Mouse (Mus musculus): ENCODE data around the gene Col4a3bp.

Col4a3bp gene

GRCm38 (mm10) chr13:96542081-96542889 is at the start of gene Col4a3bp, which contains the start of gene Polk:
Gene Col4a3bp (plus strand): TSS chr13:96542618.
Gene Polk (minus strand): TSS chr13:96542579.
- DNase-seq (ENCODE audit: low spot score), result peak; percentile 87

GRCm38 (mm10) chr13:96496630-96497029 is 45.8 kb upstream of the Col4a3bp start:
- no peak for DNase-seq (ENCODE audit: low spot score)

GRCm38 (mm10) chr13:96499891-96500290 is 42.5 kb upstream of the Col4a3bp start:
- no peak for DNase-seq (ENCODE audit: low spot score)

- DNase-seq (ENCODE audit: low spot score), result no peak
These were observed 36.8 kb upstream of the Col4a3bp start for GRCm38 (mm10) chr13:96505661-96506060.

DNA sequence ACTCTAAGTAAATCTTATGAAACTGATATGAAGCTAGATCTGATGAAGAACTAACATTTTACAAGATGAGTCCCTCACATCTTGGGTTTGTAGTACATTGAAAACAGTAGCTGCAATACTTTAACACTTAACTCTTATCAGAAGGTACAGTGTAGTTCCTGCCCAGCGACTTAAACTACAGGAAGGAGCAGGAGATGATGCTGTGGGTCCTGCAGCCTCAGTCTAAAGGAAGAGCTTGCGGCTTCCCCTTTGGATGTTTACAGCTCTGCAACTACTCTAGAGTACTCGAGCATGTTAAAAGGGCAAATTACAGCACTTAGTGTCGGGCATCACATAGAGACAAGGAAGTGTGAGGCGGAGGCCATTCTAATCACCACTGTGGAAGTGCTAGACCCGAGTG is 36.1 kb upstream of the Col4a3bp start:
- no peak for DNase-seq (ENCODE audit: low spot score)

DNA sequence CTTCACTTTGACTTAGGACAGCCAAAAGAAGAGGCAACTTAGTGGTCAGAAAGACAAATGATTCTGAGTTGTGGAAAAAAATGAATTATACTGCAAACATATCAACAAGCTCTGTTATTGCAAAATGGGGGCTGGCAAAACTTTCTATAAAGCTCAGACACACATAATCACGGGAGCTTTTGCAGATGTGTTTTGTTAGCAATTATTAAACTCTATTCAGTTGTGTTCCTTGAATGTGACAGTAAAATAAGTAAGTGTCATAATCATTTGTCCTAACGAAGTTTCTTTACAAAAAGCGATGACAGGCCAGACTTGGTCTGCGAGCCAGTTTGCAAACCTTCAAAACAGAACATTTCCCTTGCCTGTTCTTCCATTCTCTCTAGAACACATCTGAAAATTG is 34.9 kb upstream of the Col4a3bp start:
- no peak for DNase-seq (ENCODE audit: low spot score)

- DNase-seq (ENCODE audit: low spot score), result peak; percentile 21
These were observed 31.8 kb upstream of the Col4a3bp start for GRCm38 (mm10) chr13:96510635-96511034.

- no peak for DNase-seq (ENCODE audit: low spot score)
These were observed 31.2 kb upstream of the Col4a3bp start for GRCm38 (mm10) chr13:96511262-96511661.

GRCm38 (mm10) chr13:96511893-96512292 is 30.5 kb upstream of the Col4a3bp start:
- no peak for DNase-seq (ENCODE audit: low spot score)

DNA sequence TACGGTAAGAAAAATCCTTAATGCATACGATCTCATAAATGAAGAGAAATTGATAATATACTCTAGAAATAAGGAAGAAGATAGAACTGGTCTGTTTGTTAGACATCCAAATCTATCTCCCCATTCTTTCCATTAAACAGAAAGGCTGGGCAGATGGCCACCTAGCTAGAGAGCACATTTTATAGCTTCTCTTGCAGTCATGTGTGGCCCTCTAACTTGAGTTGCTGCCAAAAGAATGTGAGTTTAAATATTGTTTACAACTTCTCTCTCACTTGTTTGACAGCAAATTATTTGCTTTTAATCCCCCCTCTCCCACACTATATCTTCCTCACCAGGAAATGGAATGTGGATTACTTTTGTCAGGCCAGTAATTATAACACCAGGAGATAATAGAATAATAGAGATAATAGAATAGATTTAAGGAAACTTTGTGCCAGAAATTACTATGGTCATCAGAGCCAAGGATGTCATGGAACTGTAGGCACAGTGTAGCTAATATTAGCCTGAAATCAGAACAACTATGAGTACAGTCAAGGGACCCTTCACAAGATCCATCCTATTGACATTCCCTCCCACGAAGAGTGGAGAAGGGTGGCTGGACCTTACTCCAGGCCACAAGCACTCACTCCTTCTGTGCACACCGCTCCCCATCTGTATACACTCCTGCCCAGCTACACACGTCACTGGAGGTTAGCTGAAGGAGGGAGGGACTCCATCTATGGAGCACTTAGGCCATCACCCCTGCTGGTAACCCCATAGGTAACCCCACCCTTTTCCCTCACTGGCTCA is 28.1 kb upstream of the Col4a3bp start:
- no peak for DNase-seq (ENCODE audit: low spot score)

- no peak for DNase-seq (ENCODE audit: low spot score)
These were observed 26.2 kb upstream of the Col4a3bp start for GRCm38 (mm10) chr13:96516249-96516648.

- no peak for DNase-seq (ENCODE audit: low spot score)
These were observed 25.1 kb upstream of the Col4a3bp start for GRCm38 (mm10) chr13:96517335-96517734.

- DNase-seq (ENCODE audit: low spot score), result no peak
These were observed 21.1 kb upstream of the Col4a3bp start for GRCm38 (mm10) chr13:96521294-96521693.

DNA sequence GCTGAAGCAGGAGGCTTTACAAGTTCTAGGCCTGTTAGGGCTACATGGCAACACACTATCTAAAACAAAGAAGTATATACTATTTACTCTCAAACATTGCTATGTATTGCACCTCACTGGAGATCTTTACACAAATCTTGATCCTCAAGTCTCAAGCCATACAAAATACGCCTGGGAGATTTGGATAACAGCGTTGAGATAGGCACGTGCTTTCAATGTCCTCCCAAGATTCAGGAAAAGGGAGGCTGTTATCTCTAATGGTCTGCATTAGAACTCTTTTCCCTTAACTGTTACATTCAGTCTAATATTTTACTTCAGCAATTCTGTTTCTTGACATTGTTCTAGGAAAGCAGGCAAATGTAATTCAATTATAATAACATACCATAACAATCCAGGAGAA is 15.4 kb upstream of the Col4a3bp start:
- no peak for DNase-seq (ENCODE audit: low spot score)

DNA sequence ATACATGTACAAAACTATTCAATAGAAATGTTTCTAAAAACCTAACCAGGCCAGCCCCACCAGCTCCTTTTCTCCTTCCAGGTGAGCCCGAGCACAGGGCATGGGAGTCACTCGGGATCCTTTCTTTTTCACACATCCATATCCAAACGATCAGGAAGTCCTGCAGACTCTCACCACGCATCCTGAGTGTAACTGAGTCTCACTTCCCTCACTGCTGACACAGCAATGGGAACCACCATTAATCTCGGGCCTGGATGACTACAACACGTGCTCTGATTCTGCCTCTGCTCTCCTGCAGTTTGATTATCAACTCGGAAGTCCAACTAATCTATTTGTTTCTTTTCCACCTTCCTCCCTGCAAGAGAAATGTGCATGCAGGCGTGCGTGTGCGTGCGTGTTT is 14.6 kb upstream of the Col4a3bp start:
- DNase-seq (ENCODE audit: low spot score), result no peak

- no peak for DNase-seq (ENCODE audit: low spot score)
These were observed 13.6 kb upstream of the Col4a3bp start for GRCm38 (mm10) chr13:96528776-96529175.

DNA sequence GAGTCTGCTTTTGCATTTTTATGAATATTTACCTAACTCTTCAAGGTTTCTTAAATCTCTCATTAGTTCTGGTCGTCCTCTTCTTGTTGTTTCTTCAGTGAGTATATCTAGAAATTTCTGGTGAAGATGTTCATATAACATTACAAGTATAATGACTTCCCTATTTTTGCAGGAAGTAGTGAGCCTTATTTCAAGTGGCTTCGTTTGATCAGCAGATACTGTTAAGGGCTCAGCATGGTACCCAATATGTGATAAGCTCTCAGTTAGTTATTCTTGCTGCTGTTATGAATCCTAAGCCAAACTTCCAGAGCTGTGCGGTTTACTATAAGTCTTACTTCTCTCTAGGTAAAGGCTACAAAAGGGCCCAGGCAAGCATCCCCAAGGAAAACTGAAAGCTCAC is 12.9 kb upstream of the Col4a3bp start:
- DNase-seq (ENCODE audit: low spot score), result no peak

DNA sequence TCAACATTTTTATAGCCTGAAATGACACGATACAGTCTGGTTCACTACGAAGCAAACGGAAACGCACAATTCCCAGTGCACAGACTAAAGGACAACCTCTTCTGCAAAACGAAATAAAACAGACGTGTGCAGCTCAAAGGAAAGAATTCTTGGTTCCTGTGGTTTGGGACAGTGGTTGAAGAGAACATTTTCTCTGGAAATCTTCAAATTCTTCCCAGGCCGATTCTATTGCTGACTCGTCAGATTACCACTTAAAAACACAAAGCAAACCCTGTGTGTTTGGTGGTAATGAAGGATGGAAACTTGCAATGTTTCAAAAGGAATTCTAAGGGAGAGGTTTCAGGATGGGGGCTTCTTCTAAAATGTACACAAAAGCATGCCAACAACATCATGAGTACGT is 12.4 kb upstream of the Col4a3bp start:
- DNase-seq (ENCODE audit: low spot score), result no peak

GRCm38 (mm10) chr13:96532176-96532575 is 10.2 kb upstream of the Col4a3bp start:
- DNase-seq (ENCODE audit: low spot score), result no peak

- DNase-seq (ENCODE audit: low spot score), result no peak
These were observed 8.7 kb upstream of the Col4a3bp start for GRCm38 (mm10) chr13:96533742-96534141.

- DNase-seq (ENCODE audit: low spot score), result no peak
These were observed 5.4 kb upstream of the Col4a3bp start for GRCm38 (mm10) chr13:96536821-96537572.

DNA sequence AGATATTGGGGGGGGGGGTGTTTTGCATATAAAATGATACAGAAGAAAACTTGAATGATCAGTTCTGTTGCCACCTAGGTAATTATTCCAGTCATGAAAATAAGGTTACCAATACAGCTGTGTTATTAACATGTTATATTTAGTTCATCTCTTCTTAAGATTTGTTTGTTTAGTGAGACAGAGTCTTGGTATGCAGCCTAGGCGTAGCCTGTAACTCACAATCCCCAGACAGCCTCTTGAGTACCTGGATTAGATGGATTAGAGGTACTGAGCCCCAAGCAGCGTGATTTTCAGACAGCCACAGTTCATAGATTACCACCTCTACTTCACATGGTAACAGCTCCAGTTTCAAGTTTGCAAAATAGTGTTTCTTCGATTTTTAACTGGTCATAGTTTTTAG is 4.3 kb upstream of the Col4a3bp start:
- DNase-seq (ENCODE audit: low spot score), result no peak

GRCm38 (mm10) chr13:96541381-96541780 is 1.0 kb upstream of the Col4a3bp start:
- no peak for DNase-seq (ENCODE audit: low spot score)

All from urinary bladder, postnatal 25 days (tissue).